Mouse (Mus musculus) heart, embryonic 10.5 days (tissue): ENCODE measurements at regions not wholly inside any gene's neighbourhood (a gene's known extent, or its start where the extent isn't known, plus 50 kb on each side); places are given as distances from the start of the nearest gene placed in this dataset.
A peak's percentile ranks its signal among the peaks of the same experiment; 100 is the strongest.

Experiments used
- DNase-seq: peaks from one replicate; pipeline ENCODE4 v3.0.0-alpha.2; 2017; ENCODE audit warnings: low spot score
- H3K27ac ChIP-seq: fragments of 300-500 bp; sonication (generic); 2 replicates; pipeline ENCODE4 v1.5.1; 2016; ENCODE audit warnings: mild to moderate bottlenecking
- H3K27me3 ChIP-seq: fragments of 300-500 bp; sonication (generic); 2 replicates; pipeline ENCODE4 v1.6.1; 2016; ENCODE audit warnings: mild to moderate bottlenecking; ENCODE audit not compliant: poor library complexity, insufficient read depth, severe bottlenecking
- H3K36me3 ChIP-seq: fragments of 300-500 bp; sonication (generic); 2 replicates; pipeline ENCODE4 v1.6.1; 2016; ENCODE audit warnings: mild to moderate bottlenecking, moderate library complexity
- H3K4me1 ChIP-seq: fragments of 300-500 bp; sonication (generic); 2 replicates; pipeline ENCODE4 v1.6.1; 2016; ENCODE audit warnings: mild to moderate bottlenecking
- H3K4me3 ChIP-seq: fragments of 300-500 bp; sonication (generic); 2 replicates; pipeline ENCODE4 v1.5.1; 2016; ENCODE audit warnings: mild to moderate bottlenecking, moderate library complexity
- H3K9me3 ChIP-seq: fragments of 300-500 bp; sonication (generic); 2 replicates; pipeline ENCODE4 v1.6.1; 2016; ENCODE audit warnings: mild to moderate bottlenecking, moderate library complexity
- WGBS: fragments of 180-500 bp; shearing (Covaris S2); methylation state at CpG from one replicate; pipeline ENCODE4 v1.1.7; 2016; 5-methylcytosine and 5-hydroxymethylcytosine counted together

- no peaks in the 10 kb centered on the region for H3K9me3 ChIP-seq
- peaks cover 24% of the 10 kb centered on the region; the same call in 1 of the 2 replicates for H3K27me3 ChIP-seq
- 22% methylated on average over 9 of the region's 9 CpGs for WGBS
- H3K36me3 ChIP-seq: no peaks in the 10 kb centered on the region
- peaks cover 34% of the 10 kb centered on the region for H3K4me1 ChIP-seq
- no peak for DNase-seq
- peak overlapping the region; percentile 18; the same call in 1 of the 2 replicates for H3K4me3 ChIP-seq
- peak overlapping the region; percentile 76 for H3K27ac ChIP-seq
These were observed 152.1 kb upstream of the Sdk2 start for GRCm38 (mm10) chr11:114218732-114219506.

- H3K27ac ChIP-seq: peak overlapping the region; percentile 76
- H3K27me3 ChIP-seq: peaks cover 24% of the 10 kb centered on the region; the same call in 1 of the 2 replicates
- DNase-seq: peak; percentile 80
- H3K4me3 ChIP-seq: peak overlapping the region; percentile 60
- no peaks in the 10 kb centered on the region for H3K9me3 ChIP-seq
- no peaks in the 10 kb centered on the region for H3K36me3 ChIP-seq
- peaks cover 34% of the 10 kb centered on the region for H3K4me1 ChIP-seq
- WGBS: 2% methylated on average over 15 of the region's 15 CpGs
These were observed 150.5 kb upstream of the Sdk2 start for GRCm38 (mm10) chr11:114217245-114217757.

- Histone ChIP-seq H3K36me3 (no peaks in the 10 kb centered on the region), H3K27ac (peak overlapping the region; percentile 76; the same call in 1 of the 2 replicates), H3K9me3 (no peaks in the 10 kb centered on the region), H3K4me1 (peaks cover 34% of the 10 kb centered on the region), H3K4me3 (peak overlapping the region; percentile 22), H3K27me3 (peaks cover 24% of the 10 kb centered on the region; the same call in 1 of the 2 replicates)
- DNase-seq: no peak
- 13% methylated on average over 7 of the region's 7 CpGs for WGBS
These were observed 149.6 kb upstream of the Sdk2 start for GRCm38 (mm10) chr11:114216493-114216892.

GRCm38 (mm10) chr11:114215256-114215655, 148.4 kb upstream of the Sdk2 start:
- DNase-seq: no peak
- H3K4me1 ChIP-seq: peaks cover 34% of the 10 kb centered on the region
- 71% methylated on average over 8 of the region's 8 CpGs for WGBS

GRCm38 (mm10) chr11:114212136-114212535, 145.3 kb upstream of the Sdk2 start:
- peaks cover 10% of the 10 kb centered on the region; the same call in 1 of the 2 replicates for H3K27me3 ChIP-seq
- H3K27ac ChIP-seq: no peak overlapping the region
- WGBS: 68% methylated on average over 2 of the region's 2 CpGs
- H3K36me3 ChIP-seq: no peaks in the 10 kb centered on the region
- no peaks in the 10 kb centered on the region for H3K9me3 ChIP-seq
- DNase-seq: no peak
- peaks cover 9% of the 10 kb centered on the region for H3K4me1 ChIP-seq
- no peak overlapping the region for H3K4me3 ChIP-seq

More at GRCm38 (mm10) chr11:114215256-114215655, 148.4 kb upstream of the Sdk2 start:
- no peak overlapping the region for H3K4me3 ChIP-seq
- peaks cover 24% of the 10 kb centered on the region; the same call in 1 of the 2 replicates for H3K27me3 ChIP-seq
- H3K27ac ChIP-seq: no peak overlapping the region
- no peaks in the 10 kb centered on the region for H3K9me3 ChIP-seq
- no peaks in the 10 kb centered on the region for H3K36me3 ChIP-seq

- H3K27me3 ChIP-seq: no peaks in the 10 kb centered on the region
- H3K36me3 ChIP-seq: no peaks in the 10 kb centered on the region
- no peak for DNase-seq
- WGBS: 49% methylated on average over 2 of the region's 2 CpGs
- H3K9me3 ChIP-seq: no peaks in the 10 kb centered on the region
- no peak overlapping the region for H3K27ac ChIP-seq
- H3K4me3 ChIP-seq: no peak overlapping the region
- H3K4me1 ChIP-seq: no peaks in the 10 kb centered on the region
These were observed 138.3 kb upstream of the Sdk2 start for GRCm38 (mm10) chr11:114205192-114205591.

GRCm38 (mm10) chr11:114203416-114203815, 136.6 kb upstream of the Sdk2 start:
- H3K27me3 ChIP-seq: no peaks in the 10 kb centered on the region
- no peak overlapping the region for H3K4me3 ChIP-seq
- 80% methylated on average over 9 of the region's 9 CpGs for WGBS
- H3K36me3 ChIP-seq: no peaks in the 10 kb centered on the region
- no peaks in the 10 kb centered on the region for H3K9me3 ChIP-seq
- DNase-seq: no peak
- peaks cover 12% of the 10 kb centered on the region for H3K4me1 ChIP-seq
- no peak overlapping the region for H3K27ac ChIP-seq

GRCm38 (mm10) chr11:114202486-114202885, 135.6 kb upstream of the Sdk2 start:
- H3K27ac ChIP-seq: no peak overlapping the region

GRCm38 (mm10) chr11:114199081-114199586, 132.3 kb upstream of the Sdk2 start:
- 69% methylated on average over 10 of the region's 10 CpGs for WGBS
- no peaks in the 10 kb centered on the region for H3K36me3 ChIP-seq
- no peak for DNase-seq
- no peaks in the 10 kb centered on the region for H3K27me3 ChIP-seq
- peak overlapping the region; percentile 87 for H3K27ac ChIP-seq
- peaks cover 35% of the 10 kb centered on the region for H3K4me1 ChIP-seq
- no peak overlapping the region for H3K4me3 ChIP-seq
- H3K9me3 ChIP-seq: no peaks in the 10 kb centered on the region

More at GRCm38 (mm10) chr11:114202486-114202885, 135.6 kb upstream of the Sdk2 start:
- no peak for DNase-seq
- Histone ChIP-seq H3K4me1 (peaks cover 20% of the 10 kb centered on the region), H3K9me3 (no peaks in the 10 kb centered on the region), H3K4me3 (no peak overlapping the region), H3K27me3 (no peaks in the 10 kb centered on the region), H3K36me3 (no peaks in the 10 kb centered on the region)
- 86% methylated on average over 16 of the region's 16 CpGs for WGBS

- H3K27ac ChIP-seq: peak overlapping the region; percentile 87
- DNase-seq: peak; percentile 94
- peak overlapping the region; percentile 33 for H3K4me3 ChIP-seq
- H3K36me3 ChIP-seq: no peaks in the 10 kb centered on the region
- H3K9me3 ChIP-seq: no peaks in the 10 kb centered on the region
- H3K4me1 ChIP-seq: peaks cover 38% of the 10 kb centered on the region
- no peaks in the 10 kb centered on the region for H3K27me3 ChIP-seq
- WGBS: 32% methylated on average over 15 of the region's 15 CpGs
These were observed 131.6 kb upstream of the Sdk2 start for GRCm38 (mm10) chr11:114198317-114199032.

- 0 out of 2 replicates have a peak overlapping the region, but pooled peaks have one; percentile 24 for H3K27ac ChIP-seq
- DNase-seq: no peak
- no peaks in the 10 kb centered on the region for H3K36me3 ChIP-seq
- no peaks in the 10 kb centered on the region for H3K27me3 ChIP-seq
- peaks cover 38% of the 10 kb centered on the region for H3K4me1 ChIP-seq
- H3K9me3 ChIP-seq: peaks cover 5% of the 10 kb centered on the region; the same call in 1 of the 2 replicates
- no peak overlapping the region for H3K4me3 ChIP-seq
- WGBS: 90% methylated on average over 2 of the region's 2 CpGs
These were observed 128.4 kb upstream of the Sdk2 start for GRCm38 (mm10) chr11:114195291-114195690.

- peak overlapping the region; percentile 22; the same call in 1 of the 2 replicates for H3K4me3 ChIP-seq
- H3K27me3 ChIP-seq: no peaks in the 10 kb centered on the region
- WGBS: 42% methylated on average over 16 of the region's 16 CpGs
- H3K4me1 ChIP-seq: peaks cover 34% of the 10 kb centered on the region
- H3K36me3 ChIP-seq: no peaks in the 10 kb centered on the region
- peaks cover 5% of the 10 kb centered on the region; the same call in 1 of the 2 replicates for H3K9me3 ChIP-seq
- 0 out of 2 replicates have a peak overlapping the region, but pooled peaks have one; percentile 24 for H3K27ac ChIP-seq
- no peak for DNase-seq
These were observed 127.3 kb upstream of the Sdk2 start for GRCm38 (mm10) chr11:114194055-114194706.
